Mouse (Mus musculus) left cerebral cortex, postnatal 10 days (tissue): ENCODE results near the gene Ptprd. TPM values are rescaled to one million over a fixed set of nuclear protein-coding genes. Genes with fewer than 3 reads are reported as not detected.
A peak's percentile ranks its signal among the peaks of the same experiment; 100 is the strongest.

Source experiments
- DNase-seq, 2 experiments: peaks; one replicate each; pipeline ENCODE4 v3.0.0; 2021 to 2022; ENCODE audit warnings: low spot score in 2 of 2, mixed read lengths in 1 of 2; ENCODE audit errors: extremely low spot score in 1 of 2
- intact Hi-C: fragments of 180-260 bp; cut with DNase I; formaldehyde crosslinking; loops from one replicate; pipeline ENCODE4 v1.15.1; 2025
- total RNA-seq, 2 experiments: library from RNA; stranded (reverse); gene quantifications; 2 replicates each; pipeline ENCODE4 v1.2.3; 2021

The Ptprd gene
- total RNA-seq, 2 experiments from 2014 or later, result 402 to 420 TPM

GRCm38 (mm10) chr4:77083165-77083564, 1128.6 kb downstream of the Ptprd start:
- intact Hi-C loops, result loop anchor here (10.0 kb wide), 1 partner anchor 322 kb away; no protein-coding TSS in a partner anchor

DNA sequence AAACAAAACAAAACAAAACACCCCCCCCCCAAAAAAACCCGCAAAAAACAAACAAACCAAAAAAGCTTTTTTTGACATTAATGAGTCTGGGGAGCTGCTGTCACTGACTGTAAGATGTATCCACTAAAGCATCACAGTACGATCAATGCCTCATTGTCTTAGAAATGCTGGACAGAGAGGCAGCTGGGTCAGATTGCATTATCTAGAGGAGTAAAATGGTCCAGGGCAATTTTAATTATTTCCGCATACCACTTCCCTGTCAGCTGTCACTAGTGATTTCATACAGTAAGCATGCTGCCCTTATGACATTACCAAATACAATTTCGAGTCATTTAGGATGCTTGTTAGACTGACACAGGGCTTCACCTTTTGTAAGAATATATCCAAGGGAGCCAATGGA, 1134.2 kb downstream of the Ptprd start:
- intact Hi-C loops, result no loop called here
- DNase-seq, result no peak

More at GRCm38 (mm10) chr4:77083165-77083564, 1128.6 kb downstream of the Ptprd start:
- peak in 1 of 2 experiments; percentile 30 for DNase-seq

DNA sequence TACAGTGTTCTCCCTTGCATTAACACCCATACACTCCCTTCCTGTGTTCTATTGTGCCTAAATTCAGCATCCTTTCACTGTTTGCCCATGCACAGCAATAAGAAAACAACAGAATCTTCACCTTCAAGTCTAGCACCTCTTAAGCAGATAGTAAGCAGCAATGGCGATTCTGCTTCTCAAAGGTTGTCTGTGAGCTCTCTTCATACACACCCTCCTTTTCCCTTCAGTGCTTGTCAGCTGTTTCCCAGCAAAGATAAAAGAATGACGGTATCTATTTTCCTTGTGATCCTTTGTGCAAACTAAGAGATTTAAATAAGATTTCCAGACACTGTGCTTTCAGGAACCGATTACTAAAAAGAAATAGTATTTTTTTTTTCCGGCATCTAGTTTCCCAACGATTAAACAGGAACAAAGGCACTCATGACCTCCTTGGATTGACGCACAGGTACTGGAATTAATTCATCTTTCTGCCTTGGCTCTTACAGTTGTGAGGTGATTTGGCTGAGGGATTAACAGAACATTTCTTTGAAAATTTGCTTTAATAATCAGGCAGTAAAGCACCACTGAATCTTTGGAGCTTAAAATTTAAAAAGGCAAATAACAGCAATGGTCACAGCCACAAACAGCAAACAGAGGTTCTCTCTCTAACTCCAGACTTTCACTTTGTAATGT, 1161.1 kb downstream of the Ptprd start:
- DNase-seq, result no peak
- intact Hi-C loops, result no loop called here

DNA sequence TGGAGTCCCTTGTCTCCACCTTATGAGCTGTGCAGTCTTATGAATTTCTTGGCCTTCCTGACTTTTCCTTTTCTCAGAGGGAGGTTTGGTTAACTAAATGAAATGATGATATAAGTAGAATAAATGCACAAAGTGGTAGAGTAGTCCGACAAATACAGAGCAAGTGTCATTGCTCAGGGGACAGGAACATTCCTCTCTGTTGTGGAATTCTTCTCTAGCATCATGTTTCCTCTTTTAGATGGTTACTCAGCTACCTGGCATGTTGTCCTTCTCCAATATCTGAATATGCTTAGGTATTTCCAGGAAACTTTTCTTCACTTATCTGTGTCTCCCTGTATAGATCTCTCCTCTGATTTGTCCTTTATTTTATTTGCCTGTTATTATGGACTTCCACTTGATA, 1207.3 kb downstream of the Ptprd start:
- intact Hi-C loops, result no loop called here
- DNase-seq, result no peak

- intact Hi-C loops, result no loop called here
- DNase-seq, result no peak
Measured at GRCm38 (mm10) chr4:76996172-76996571, 1215.6 kb downstream of the Ptprd start.

GRCm38 (mm10) chr4:76989961-76990360, 1221.8 kb downstream of the Ptprd start:
- intact Hi-C loops, result no loop called here
- no peak for DNase-seq

GRCm38 (mm10) chr4:76977056-76977809, 1234.5 kb downstream of the Ptprd start:
- no peak for DNase-seq
- intact Hi-C loops, result no loop called here

DNA sequence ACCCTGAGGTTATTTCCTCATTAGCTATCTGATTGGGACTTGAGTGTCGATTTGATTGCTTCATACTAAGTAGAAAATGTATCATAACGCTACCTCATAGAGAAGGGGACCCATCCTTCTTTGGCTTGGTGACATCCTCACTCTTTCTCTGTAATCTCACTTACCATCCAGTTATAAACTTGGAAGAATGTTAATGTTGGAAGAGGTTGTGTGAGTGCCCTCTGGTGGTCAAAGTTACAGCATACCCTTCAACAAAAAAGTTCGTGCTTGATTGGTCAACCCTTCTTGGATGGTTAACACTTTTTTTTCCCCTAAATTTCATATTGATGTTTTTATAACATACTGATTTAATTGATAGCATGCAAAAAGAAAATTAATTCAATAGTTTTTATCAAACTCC, 1263.5 kb downstream of the Ptprd start:
- peak in 1 of 2 experiments; percentile 24 for DNase-seq
- intact Hi-C loops, result loop anchor here (10.0 kb wide), 1 partner anchor 1883 kb away; no protein-coding TSS in a partner anchor

- intact Hi-C loops, result loop anchor here (10.0 kb wide), 1 partner anchor 1877 kb away; no protein-coding TSS in a partner anchor
- DNase-seq, result no peak
Measured at GRCm38 (mm10) chr4:76941382-76942360, 1270.1 kb downstream of the Ptprd start.

DNA sequence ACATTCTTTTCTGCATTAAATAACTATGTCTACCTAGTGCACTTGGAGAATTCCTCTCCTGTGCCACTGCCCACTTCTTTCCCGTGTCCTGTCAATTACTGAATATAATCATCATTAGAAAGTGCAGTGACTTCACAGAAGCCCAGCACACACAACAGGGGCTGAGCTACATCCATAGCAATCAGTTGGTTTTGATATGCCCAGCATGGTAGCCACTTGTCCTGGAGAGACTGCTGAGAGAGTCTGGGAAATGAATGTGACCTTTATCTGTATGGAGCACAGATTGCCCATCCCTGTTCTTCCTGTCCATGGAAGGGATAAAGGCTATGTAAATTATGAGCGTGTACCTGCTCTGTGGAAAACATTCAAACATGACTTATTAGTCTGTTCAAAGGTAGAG, 1280.2 kb downstream of the Ptprd start:
- no peak for DNase-seq
- intact Hi-C loops, result no loop called here

DNA sequence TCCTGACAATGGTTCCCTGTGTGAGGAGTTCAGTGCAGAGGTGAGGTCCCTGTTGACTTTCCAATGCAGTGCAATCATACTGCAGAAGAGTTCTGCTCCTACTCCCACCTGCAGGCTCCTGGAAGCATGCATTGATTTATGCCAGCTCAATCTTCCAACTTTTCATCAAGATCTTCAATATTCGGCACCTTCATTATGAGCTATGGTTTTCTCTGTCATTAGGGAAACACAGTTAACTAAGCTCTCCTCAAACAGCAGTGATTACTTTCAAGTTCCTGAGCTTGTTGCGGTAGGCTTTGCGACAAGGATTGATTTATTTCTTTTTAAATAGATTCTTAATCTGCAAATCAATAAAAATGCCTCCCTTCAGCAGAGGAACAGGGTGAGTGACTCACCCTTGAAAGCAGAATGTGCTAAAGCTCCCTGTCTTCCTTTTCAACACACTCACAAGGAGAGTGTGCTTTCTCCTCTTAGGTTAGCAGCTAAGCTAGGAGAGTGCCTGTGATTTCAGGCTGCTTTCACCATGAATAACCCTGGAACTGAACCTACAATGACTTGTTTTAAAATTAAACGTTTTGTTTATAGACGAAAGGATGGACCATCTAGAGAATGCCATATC, 1298.1 kb downstream of the Ptprd start:
- intact Hi-C loops, result no loop called here
- DNase-seq, result no peak

GRCm38 (mm10) chr4:76901692-76902091, 1310.1 kb downstream of the Ptprd start:
- intact Hi-C loops, result no loop called here

GRCm38 (mm10) chr4:76889669-76890068, 1322.1 kb downstream of the Ptprd start:
- intact Hi-C loops, result no loop called here
- DNase-seq, result no peak

More at GRCm38 (mm10) chr4:76901692-76902091, 1310.1 kb downstream of the Ptprd start:
- DNase-seq, result no peak

DNA sequence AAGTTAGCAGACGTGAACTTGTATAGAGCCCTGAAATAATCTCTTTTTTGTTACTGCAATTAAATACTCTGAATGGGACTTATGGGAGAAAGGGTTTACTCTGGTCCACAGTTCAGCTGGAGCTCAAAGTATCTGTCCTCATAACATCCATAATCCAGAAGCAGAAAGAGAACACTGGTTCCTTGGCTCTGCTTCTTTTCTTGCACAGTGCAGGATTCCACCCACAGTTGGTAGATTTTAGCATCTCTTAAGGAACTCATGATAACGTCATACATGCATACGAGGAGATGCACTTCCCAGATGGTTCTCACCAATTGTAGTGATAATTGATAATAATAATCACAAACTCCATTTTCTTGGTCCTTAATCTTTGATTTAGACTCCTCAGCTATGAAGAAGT, 1330.2 kb downstream of the Ptprd start:
- DNase-seq, result no peak
- intact Hi-C loops, result no loop called here

DNA sequence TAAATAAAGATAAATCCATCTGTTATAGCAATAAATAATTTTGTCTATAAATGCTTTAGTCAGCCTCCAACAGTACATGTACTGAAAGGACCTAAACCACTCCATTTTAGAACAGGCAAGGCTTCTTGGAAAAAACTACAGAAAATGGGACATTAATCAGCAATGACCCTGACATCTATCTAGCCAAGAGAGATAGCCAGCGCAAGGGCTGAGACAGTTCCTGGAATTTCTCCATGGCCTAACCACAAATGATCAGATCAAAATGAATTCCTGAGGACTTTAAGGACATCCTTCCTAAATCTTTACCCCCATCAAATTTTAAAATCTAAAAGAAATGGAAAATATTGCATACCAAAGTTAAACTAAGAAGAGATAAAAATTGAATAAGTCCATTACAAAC, 1340.8 kb downstream of the Ptprd start:
- intact Hi-C loops, result no loop called here
- no peak for DNase-seq

- DNase-seq, result no peak
- intact Hi-C loops, result no loop called here
Measured at GRCm38 (mm10) chr4:76865585-76865984, 1346.2 kb downstream of the Ptprd start.

- no peak for DNase-seq
- intact Hi-C loops, result no loop called here
Measured at GRCm38 (mm10) chr4:76846265-76846664, 1365.5 kb downstream of the Ptprd start.

GRCm38 (mm10) chr4:76839016-76839415, 1372.7 kb downstream of the Ptprd start:
- DNase-seq, result no peak
- intact Hi-C loops, result no loop called here

DNA sequence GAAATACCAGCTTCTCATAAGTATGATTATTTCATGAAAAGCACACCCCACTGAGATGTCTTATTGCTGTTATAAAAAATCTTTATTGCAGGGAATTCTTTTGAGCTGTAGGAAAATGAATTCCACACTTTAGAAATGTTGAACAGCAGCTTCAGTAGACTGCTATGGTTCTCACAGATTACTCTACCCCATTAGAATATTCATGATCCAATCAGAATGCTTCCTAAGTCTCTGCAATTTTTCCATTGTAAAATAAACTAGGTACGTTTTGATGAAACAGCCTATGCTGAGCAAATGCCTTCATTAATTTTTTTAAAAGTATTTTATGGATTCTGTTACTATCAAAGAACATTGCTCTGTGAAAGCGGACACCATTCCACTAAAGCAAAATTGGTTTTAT, 1399.6 kb downstream of the Ptprd start:
- intact Hi-C loops, result no loop called here
- no peak for DNase-seq
